Mouse (Mus musculus) 3T3-L1 (cell line): Measurements from ENCODE around the gene Hps4.
A peak's percentile ranks its signal among the peaks of the same experiment; 100 is the strongest.
"Not testable (repeated sequence)": the region's sequence is repeated elsewhere in the genome, so short reads cannot be mapped to it uniquely, and the experiment has no call there.

Experiments
- DNase-seq: peaks from one replicate; pipeline ENCODE4 v3.0.0-alpha.2; 2015; ENCODE audit warnings: low read depth, low spot score

Hps4 gene

GRCm38 (mm10) chr5:112402437-112402836 is 59.6 kb downstream of the Hps4 start:
- DNase-seq = peak; percentile 24

- no peak for DNase-seq
Measured at GRCm38 (mm10) chr5:112406017-112406416, 63.1 kb downstream of the Hps4 start.

GRCm38 (mm10) chr5:112409274-112409673 is 66.4 kb downstream of the Hps4 start:
- DNase-seq = no peak

GRCm38 (mm10) chr5:112411072-112411471 is 68.2 kb downstream of the Hps4 start:
- DNase-seq = no peak

GRCm38 (mm10) chr5:112411514-112412335 is 68.8 kb downstream of the Hps4 start:
- DNase-seq = no peak

- DNase-seq = not testable (repeated sequence)
Measured at GRCm38 (mm10) chr5:112412781-112413180, 69.9 kb downstream of the Hps4 start.

- DNase-seq = no peak
Measured at GRCm38 (mm10) chr5:112416673-112417072, 73.8 kb downstream of the Hps4 start.

GRCm38 (mm10) chr5:112418023-112418422 is 75.1 kb downstream of the Hps4 start:
- no peak for DNase-seq

GRCm38 (mm10) chr5:112419535-112419934 is 76.7 kb downstream of the Hps4 start:
- no peak for DNase-seq

- DNase-seq = no peak
Measured at GRCm38 (mm10) chr5:112426635-112427034, 83.8 kb downstream of the Hps4 start.

GRCm38 (mm10) chr5:112427283-112427682 is 84.4 kb downstream of the Hps4 start:
- DNase-seq = peak; percentile 80
